7 mouse cellular contexts compared by ENCODE assay signal in genomic region chr11:6066176-6066575, GRCm38 (mm10). TPM values are rescaled to one million over a fixed set of nuclear protein-coding genes. Genes with fewer than 3 reads are reported as not detected.
DNase-seq lines count a peak whose midpoint lies in the region; ATAC-seq and TF ChIP-seq lines count a peak whose summit lies in the region.

Camk2b (minus strand) TSS chr11:6066362.

- no peak for ATAC-seq in lung, embryonic 14.5 days (ENCODE audit: insufficient read depth)
- no peak for ATAC-seq in embryonic facial prominence, embryonic 15.5 days (ENCODE audit: insufficient number of reproducible peaks, low FRiP score, low TSS enrichment, low read depth)
- ATAC-seq in inflammation-experienced regulatory T-cells, adult 6 months = no peak

- H3K4me3 ChIP-seq in lung, embryonic 14.5 days (ENCODE audit: low read depth, low read length) = peak within 1 kb of the TSS; percentile 47
- H3K4me3 ChIP-seq in embryonic facial prominence, embryonic 15.5 days (replicated peaks) = peak within 1 kb of the TSS; percentile 57
- peak within 1 kb of the TSS; percentile 59 for H3K4me3 ChIP-seq in midbrain, embryonic 10.5 days

- peaks cover 71% of the 10 kb centered on the region for H3K27me3 ChIP-seq in lung, embryonic 14.5 days (ENCODE audit: insufficient read depth, low read length)
- peaks cover 93% of the 10 kb centered on the region for H3K27me3 ChIP-seq in embryonic facial prominence, embryonic 15.5 days
- H3K27me3 ChIP-seq in midbrain, embryonic 10.5 days (ENCODE audit: low read depth, poor library complexity, severe bottlenecking) = peaks cover 96% of the 10 kb centered on the region

- no peak within 1 kb of the TSS for H3K27ac ChIP-seq in lung, embryonic 14.5 days (ENCODE audit: low read depth)
- no peak within 1 kb of the TSS for H3K27ac ChIP-seq in embryonic facial prominence, embryonic 15.5 days (replicated peaks)
- H3K27ac ChIP-seq in midbrain, embryonic 10.5 days (replicated peaks) = no peak within 1 kb of the TSS

- no peak for TF ChIP-seq CTCF in lung, embryonic 14.5 days (IDR thresholded peaks at IDR 0.05; ENCODE audit: low read depth)

- no peaks in the 10 kb centered on the region for H3K36me3 ChIP-seq in lung, embryonic 14.5 days (ENCODE audit: insufficient read depth)
- H3K36me3 ChIP-seq in embryonic facial prominence, embryonic 15.5 days = no peaks in the 10 kb centered on the region
- no peaks in the 10 kb centered on the region for H3K36me3 ChIP-seq in midbrain, embryonic 10.5 days

- H3K4me2 ChIP-seq in lung, embryonic 14.5 days = peak within 1 kb of the TSS; percentile 84
- peak within 1 kb of the TSS; percentile 96 for H3K4me2 ChIP-seq in embryonic facial prominence, embryonic 15.5 days (replicated peaks)

- H3K4me1 ChIP-seq in lung, embryonic 14.5 days (ENCODE audit: insufficient read depth) = no peaks in the 10 kb centered on the region
- peaks cover 27% of the 10 kb centered on the region for H3K4me1 ChIP-seq in embryonic facial prominence, embryonic 15.5 days
- peaks cover 42% of the 10 kb centered on the region for H3K4me1 ChIP-seq in midbrain, embryonic 10.5 days

- peak within 1 kb of the TSS; percentile 29 for H3K9ac ChIP-seq in lung, embryonic 14.5 days
- H3K9ac ChIP-seq in embryonic facial prominence, embryonic 15.5 days = 0 out of 2 replicates have a peak within 1 kb of the TSS, but pooled peaks have one; percentile 33

- whole genome bisulfite sequencing in lung, embryonic 14.5 days = 13% methylated on average over 6 of the region's 6 CpGs
- WGBS in embryonic facial prominence, embryonic 15.5 days = 11% methylated on average over 6 of the region's 6 CpGs
- 11% methylated on average over 6 of the region's 6 CpGs for WGBS in midbrain, embryonic 10.5 days

- no peaks in the 10 kb centered on the region for H3K9me3 ChIP-seq in lung, embryonic 14.5 days (ENCODE audit: low read depth, low read length)
- H3K9me3 ChIP-seq in embryonic facial prominence, embryonic 15.5 days (replicated peaks) = no peaks in the 10 kb centered on the region
- no peaks in the 10 kb centered on the region for H3K9me3 ChIP-seq in midbrain, embryonic 10.5 days (replicated peaks)

- no peak for DNase-seq in lung, embryonic 14.5 days
- DNase-seq in lung, postnatal 10 days = no peak
- no peak for DNase-seq in midbrain, embryonic 10.5 days (ENCODE audit: low spot score)
- no peak for DNase-seq in spleen, postnatal 4 days (ENCODE audit: low spot score in 2 of 2)
- DNase-seq in c-Kit-positive CD71-positive TER-119-positive erythroid progenitor cells, embryonic 14.5 days (ENCODE audit: low spot score) = no peak

RNA-seq across cellular contexts. Expression of gene Camk2b, which starts in this region (rescaled TPM):
- polyA plus RNA-seq in lung, embryonic 14.5 days (2014; fragmentation: Nextera tagmentation; extraction: Ambion mirVana) = 0.41 and 0.59 TPM in 2 replicates
- polyA plus RNA-seq in embryonic facial prominence, embryonic 15.5 days (2015; fragmentation: Nextera tagmentation; extraction: Ambion mirVana) = 3.5 and 4.6 TPM in 2 replicates
- polyA plus RNA-seq in inflammation-experienced regulatory T-cells, adult 6 months (2017; shearing (Covaris generic)) = 10 to 100 TPM in 2 of 3 experiments, 1 to 10 TPM in 1; 5.3 to 16.7 (median 11.0) TPM
- polyA plus RNA-seq in midbrain, embryonic 10.5 days (2016; fragmentation: Nextera tagmentation; extraction: Ambion mirVana) = 0.81 and 2.1 TPM in 2 replicates
